Mouse (Mus musculus) naive thymus-derived CD4-positive, alpha-beta T cell, adult 2 months (primary cell): ENCODE data around the gene Usf3.
A peak's percentile ranks its signal among the peaks of the same experiment; 100 is the strongest.

Experiments
- DNase-seq: peaks from one replicate; pipeline ENCODE4 v3.0.0-alpha.2; 2011; ENCODE audit warnings: low read depth

Usf3 gene

GRCm38 (mm10) chr16:44173966-44174530 is 1.0 kb downstream of the Usf3 start:
- peak; percentile 15 for DNase-seq

- DNase-seq = no peak
Measured at GRCm38 (mm10) chr16:44175001-44175400, 2.0 kb downstream of the Usf3 start.

- no peak for DNase-seq
Measured at GRCm38 (mm10) chr16:44176511-44176910, 3.5 kb downstream of the Usf3 start.

- no peak for DNase-seq
Measured at GRCm38 (mm10) chr16:44178555-44178954, 5.5 kb downstream of the Usf3 start.

- no peak for DNase-seq
Measured at GRCm38 (mm10) chr16:44182597-44182996, 9.6 kb downstream of the Usf3 start.

GRCm38 (mm10) chr16:44184769-44185168 is 11.7 kb downstream of the Usf3 start:
- no peak for DNase-seq

GRCm38 (mm10) chr16:44187172-44187571 is 14.1 kb downstream of the Usf3 start:
- no peak for DNase-seq

GRCm38 (mm10) chr16:44188766-44189165 is 15.7 kb downstream of the Usf3 start:
- DNase-seq = peak; percentile 19

- peak; percentile 19 for DNase-seq
Measured at GRCm38 (mm10) chr16:44190032-44190431, 17.0 kb downstream of the Usf3 start.

- no peak for DNase-seq
Measured at GRCm38 (mm10) chr16:44190968-44191367, 17.9 kb downstream of the Usf3 start.

- no peak for DNase-seq
Measured at GRCm38 (mm10) chr16:44199066-44199703, 26.1 kb downstream of the Usf3 start.

- no peak for DNase-seq
Measured at GRCm38 (mm10) chr16:44200146-44200545, 27.1 kb downstream of the Usf3 start.

- no peak for DNase-seq
Measured at GRCm38 (mm10) chr16:44204331-44204730, 31.3 kb downstream of the Usf3 start.

GRCm38 (mm10) chr16:44205973-44206372 is 32.9 kb downstream of the Usf3 start:
- no peak for DNase-seq

GRCm38 (mm10) chr16:44210156-44211053 is 37.4 kb downstream of the Usf3 start:
- no peak for DNase-seq

GRCm38 (mm10) chr16:44211054-44211414 is 38.0 kb downstream of the Usf3 start:
- DNase-seq = no peak

- no peak for DNase-seq
Measured at GRCm38 (mm10) chr16:44212703-44213102, 39.7 kb downstream of the Usf3 start.

GRCm38 (mm10) chr16:44215513-44215912 is 42.5 kb downstream of the Usf3 start:
- no peak for DNase-seq

- no peak for DNase-seq
Measured at GRCm38 (mm10) chr16:44216417-44216816, 43.4 kb downstream of the Usf3 start.

- no peak for DNase-seq
Measured at GRCm38 (mm10) chr16:44221463-44221862, 48.4 kb downstream of the Usf3 start.

- no peak for DNase-seq
Measured at GRCm38 (mm10) chr16:44226706-44227291, 53.8 kb downstream of the Usf3 start.

- DNase-seq = no peak
Measured at GRCm38 (mm10) chr16:44233019-44233418, 60.0 kb downstream of the Usf3 start.

GRCm38 (mm10) chr16:44237836-44238235 is 64.8 kb downstream of the Usf3 start:
- no peak for DNase-seq
